Mouse (Mus musculus) MEL (cell line): ENCODE results near the gene Klhl23.
A peak's percentile ranks its signal among the peaks of the same experiment; 100 is the strongest.

Experiments used
- CTCF ChIP-seq, 3 experiments: IDR thresholded peaks in 2 of 3; conservative IDR thresholded peaks in 1 of 3; 2 replicates each; pipeline ENCODE4 v1.5.1; 2011 to 2012; ENCODE audit warnings: low read length in 3 of 3, low read depth in 2 of 3, mild to moderate bottlenecking in 2 of 3, improper control_type of control experiment in 1 of 3, inconsistent platforms in 1 of 3, mixed read lengths in 1 of 3, moderate library complexity in 1 of 3; ENCODE audit not compliant: control insufficient read depth in 1 of 3, insufficient read depth in 1 of 3, poor library complexity in 1 of 3, severe bottlenecking in 1 of 3
- EP300 ChIP-seq, 2 experiments: IDR thresholded peaks; 2 replicates each; pipeline ENCODE4 v1.6.1; 2011; ENCODE audit warnings: improper control_type of control experiment in 2 of 2, low read length in 2 of 2, low read depth in 1 of 2, mild to moderate bottlenecking in 1 of 2
- GABPA ChIP-seq: IDR thresholded peaks from 2 replicates; pipeline ENCODE4 v1.6.1; 2012; ENCODE audit warnings: low read depth, mild to moderate bottlenecking, inconsistent platforms, low read length, improper control_type of control experiment, moderate library complexity
- GATA1 ChIP-seq: IDR thresholded peaks from 2 replicates; pipeline ENCODE4 v1.6.1; 2011; ENCODE audit warnings: low read depth, low read length, improper control_type of control experiment
- KAT2A ChIP-seq: conservative IDR thresholded peaks from 2 replicates; pipeline ENCODE4 v1.6.1; 2012; ENCODE audit warnings: low read depth, low read length, improper control_type of control experiment, inconsistent platforms
- MAZ ChIP-seq: IDR thresholded peaks from 2 replicates; pipeline ENCODE4 v1.6.1; 2012; ENCODE audit warnings: low read depth, mild to moderate bottlenecking, inconsistent platforms, low read length, improper control_type of control experiment
- MYB ChIP-seq: IDR thresholded peaks from 2 replicates; pipeline ENCODE4 v1.6.1; 2011; ENCODE audit warnings: mild to moderate bottlenecking, low read depth, low read length, improper control_type of control experiment
- NELFE ChIP-seq: IDR thresholded peaks from 2 replicates; pipeline ENCODE4 v1.6.1; 2011; ENCODE audit warnings: low read depth, low read length, improper control_type of control experiment
- RAD21 ChIP-seq: IDR thresholded peaks from 2 replicates; pipeline ENCODE4 v1.6.1; 2011; ENCODE audit warnings: mild to moderate bottlenecking, low read depth, low read length, improper control_type of control experiment
- SIN3A ChIP-seq: IDR thresholded peaks from 2 replicates; pipeline ENCODE4 v1.6.1; 2012; ENCODE audit warnings: low read length, improper control_type of control experiment, inconsistent platforms
- USF2 ChIP-seq, 2 experiments: IDR thresholded peaks; 2 replicates each; pipeline ENCODE4 v1.6.1; 2011 to 2012; ENCODE audit warnings: improper control_type of control experiment in 2 of 2, low read length in 2 of 2, borderline replicate concordance in 1 of 2, inconsistent platforms in 1 of 2, low read depth in 1 of 2, mild to moderate bottlenecking in 1 of 2; ENCODE audit not compliant: insufficient read depth in 1 of 2
- ZMIZ1 ChIP-seq: IDR thresholded peaks from 2 replicates; pipeline ENCODE4 v1.6.1; 2012; ENCODE audit warnings: low read depth, mild to moderate bottlenecking, inconsistent platforms, low read length, improper control_type of control experiment, moderate library complexity

DNA sequence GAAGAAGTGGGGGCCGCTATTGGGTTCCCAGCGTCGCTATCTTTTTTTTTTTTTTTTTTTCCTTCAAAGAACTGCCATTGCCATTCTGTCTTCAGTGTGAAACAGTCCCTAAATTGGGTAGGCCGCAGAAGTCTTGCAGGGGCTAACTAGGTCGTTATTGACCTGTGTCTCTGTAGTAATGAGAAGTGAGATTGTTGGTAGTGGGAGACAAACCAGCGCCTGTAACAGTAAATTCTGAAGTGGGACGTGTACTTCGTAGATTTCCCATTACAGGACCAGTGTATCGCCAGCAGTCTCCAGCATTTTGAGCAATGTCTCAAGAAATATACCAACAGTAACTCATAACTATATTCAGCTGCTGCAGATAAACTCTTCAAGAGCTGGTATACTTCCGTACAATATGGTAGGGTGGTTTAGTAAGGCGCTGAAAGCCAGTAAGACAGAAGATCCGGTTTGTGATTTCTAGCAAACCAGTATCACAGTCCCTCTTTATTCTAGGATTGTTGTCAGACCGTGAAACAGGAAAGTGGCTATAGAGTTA, 40.4 kb downstream of the Klhl23 start:
- no peak for TF ChIP-seq NELFE
- no peak for TF ChIP-seq CTCF (IDR thresholded peaks at IDR 0.05 in 2 of 3, conservative IDR thresholded peaks at IDR 0.05 in 1 of 3; ENCODE audit: control insufficient read depth in 1 of 3, insufficient read depth in 1 of 3, low read depth in 2 of 3, low read length in 3 of 3, poor library complexity in 1 of 3, severe bottlenecking in 1 of 3)
- TF ChIP-seq SIN3A: peak; percentile 81
- no peak for TF ChIP-seq MYB
- no peak for TF ChIP-seq RAD21
- TF ChIP-seq EP300 (IDR thresholded peaks at IDR 0.05; ENCODE audit: low read depth in 1 of 2, low read length in 2 of 2): no peak
- no peak for TF ChIP-seq ZMIZ1
- no peak for TF ChIP-seq KAT2A
- TF ChIP-seq GATA1: 0 out of 2 replicates have a peak, but pooled peaks have one; percentile 13
- no peak for TF ChIP-seq MAZ
- no peak for TF ChIP-seq USF2 (IDR thresholded peaks at IDR 0.05; ENCODE audit: borderline replicate concordance in 1 of 2, insufficient read depth in 1 of 2, low read depth in 1 of 2, low read length in 2 of 2)
- TF ChIP-seq GABPA: no peak
